Mouse (Mus musculus) common myeloid progenitor, adult 5-6 weeks (primary cell): ENCODE results near the gene Esam. TPM values are rescaled to one million over a fixed set of nuclear protein-coding genes. Genes with fewer than 3 reads are reported as not detected.

Experiments used
- ATAC-seq: replicated peaks from 2 replicates; pipeline ENCODE4 v1.8.0; 2016; ENCODE audit warnings: low read depth, mild to moderate bottlenecking, moderate TSS enrichment, inconsistent platforms; ENCODE audit not compliant: poor library complexity, severe bottlenecking
- total RNA-seq: library from RNA; stranded (forward); fragments of 200-1000, 187-1606 nt; gene quantifications from 2 replicates; pipeline ENCODE4 v1.2.3, GENCODE M21; 2017

Esam gene
- 2.5 and 2.9 TPM in 2 replicates for total RNA-seq

GRCm38 (mm10) chr9:37527396-37528224, at the start of gene Esam:
Gene Esam, plus strand, starts transcription at chr9:37528078.
- peak; percentile 23; the same call in 1 of the 2 replicates for ATAC-seq

- no peak for ATAC-seq
These were observed 42.7 kb upstream of the Esam start for GRCm38 (mm10) chr9:37485146-37485545.

GRCm38 (mm10) chr9:37488041-37488440, 39.8 kb upstream of the Esam start:
- no peak for ATAC-seq

- ATAC-seq: peak; percentile 82
These were observed 39.1 kb upstream of the Esam start, which contains the start of gene Msantd2 for GRCm38 (mm10) chr9:37488611-37489396. Gene Msantd2, plus strand, starts transcription at chr9:37489319.

GRCm38 (mm10) chr9:37489446-37490120, 38.3 kb upstream of the Esam start:
- ATAC-seq: peak; percentile 60

- no peak for ATAC-seq
These were observed 32.1 kb upstream of the Esam start for GRCm38 (mm10) chr9:37495761-37496160.

- ATAC-seq: no peak
These were observed 31.6 kb upstream of the Esam start for GRCm38 (mm10) chr9:37496325-37496724.

- ATAC-seq: no peak
These were observed 27.7 kb upstream of the Esam start for GRCm38 (mm10) chr9:37500201-37500600.

GRCm38 (mm10) chr9:37501170-37501569, 26.7 kb upstream of the Esam start:
- no peak for ATAC-seq

GRCm38 (mm10) chr9:37504348-37504747, 23.5 kb upstream of the Esam start:
- no peak for ATAC-seq

- ATAC-seq: no peak
These were observed 21.9 kb upstream of the Esam start for GRCm38 (mm10) chr9:37506023-37506422.

- ATAC-seq: peak; percentile 71
These were observed 15.8 kb upstream of the Esam start for GRCm38 (mm10) chr9:37512097-37512496.

- ATAC-seq: no peak
These were observed 13.4 kb upstream of the Esam start for GRCm38 (mm10) chr9:37514456-37514855.

GRCm38 (mm10) chr9:37517467-37517866, 10.4 kb upstream of the Esam start:
- ATAC-seq: peak; percentile 98

- no peak for ATAC-seq
These were observed 8.9 kb upstream of the Esam start for GRCm38 (mm10) chr9:37518991-37519390.

- no peak for ATAC-seq
These were observed 7.9 kb upstream of the Esam start for GRCm38 (mm10) chr9:37519995-37520394.

GRCm38 (mm10) chr9:37525461-37525860, 2.4 kb upstream of the Esam start:
- ATAC-seq: no peak

- ATAC-seq: peak; percentile 30
These were observed 1.2 kb upstream of the Esam start for GRCm38 (mm10) chr9:37526443-37527395.

GRCm38 (mm10) chr9:37528225-37528970, 520 bp downstream of the Esam start:
- no peak for ATAC-seq
